Mouse (Mus musculus) forebrain, postnatal 0 days (tissue): Measurements from ENCODE around the gene Pcca. TPM values are rescaled to one million over a fixed set of nuclear protein-coding genes. Genes with fewer than 3 reads are reported as not detected.

Source experiments
- ATAC-seq: fragments of 200-750 bp; cut with Nextera tagmentation; 2 replicates; pipeline ENCODE4 v1.8.0; 2017; ENCODE audit warnings: mild to moderate bottlenecking, moderate library complexity
- DNase-seq: peaks from one replicate; pipeline ENCODE4 v3.0.0-alpha.2; 2015
- H3K27ac ChIP-seq: fragments of 300-500 bp; sonication (generic); 2 replicates; pipeline ENCODE4 v1.5.1; 2014; ENCODE audit warnings: low read depth, mild to moderate bottlenecking, antibody characterized with exemption, low read length, moderate library complexity, mixed read lengths
- H3K27me3 ChIP-seq: fragments of 300-500 bp; sonication (generic); 2 replicates; pipeline ENCODE4 v1.6.1; 2014; ENCODE audit warnings: mild to moderate bottlenecking, low read length, mixed read lengths; ENCODE audit not compliant: insufficient read depth
- H3K36me3 ChIP-seq: fragments of 300-500 bp; sonication (generic); 2 replicates; pipeline ENCODE4 v1.6.1; 2014; ENCODE audit warnings: mild to moderate bottlenecking, moderate library complexity; ENCODE audit not compliant: insufficient read depth
- H3K4me1 ChIP-seq: fragments of 300-500 bp; sonication (generic); 2 replicates; pipeline ENCODE4 v1.6.1; 2014; ENCODE audit warnings: antibody characterized with exemption; ENCODE audit not compliant: insufficient read depth
- H3K4me2 ChIP-seq: fragments of 300-500 bp; sonication (generic); 2 replicates; pipeline ENCODE4 v1.6.1; 2014; ENCODE audit warnings: low read depth, mild to moderate bottlenecking, moderate library complexity
- H3K4me3 ChIP-seq: fragments of 300-500 bp; sonication (generic); 2 replicates; pipeline ENCODE4 v1.5.1; 2014; ENCODE audit warnings: low read depth, low read length, mixed read lengths
- H3K9ac ChIP-seq: fragments of 300-500 bp; sonication (generic); 2 replicates; pipeline ENCODE4 v1.6.1; 2014; ENCODE audit warnings: mild to moderate bottlenecking
- H3K9me3 ChIP-seq: fragments of 300-500 bp; sonication (generic); 2 replicates; pipeline ENCODE4 v1.6.1; 2016; ENCODE audit warnings: low read length
- CTCF ChIP-seq: sonication (generic); IDR thresholded peaks from 2 replicates; pipeline ENCODE4 v1.5.1; 2016; ENCODE audit warnings: antibody characterized with exemption, control low read depth, low read depth
- WGBS: fragments of 180-500 bp; shearing (Covaris S2); extraction: QIAGEN DNeasy Blood & Tissue Kit; methylation state at CpG from one replicate; pipeline ENCODE4 v1.1.7; 2014; 5-methylcytosine and 5-hydroxymethylcytosine counted together
- polyA plus RNA-seq: library from polyadenylated mRNA; unstranded; fragments of >200 nt; fragmentation: Nextera tagmentation; extraction: Ambion mirVana; gene quantifications from 2 replicates; pipeline ENCODE4 v1.2.1, GENCODE M21; 2015
- total RNA-seq: library from RNA; depleted of rRNA; stranded (reverse); fragments of >200 nt; gene quantifications from 2 replicates; pipeline ENCODE4 v1.2.3, GENCODE M21; 2014

Gene Pcca
- total and polyA plus RNA-seq, 2 experiments from 2014 or later = 12.4 to 29.4 TPM

DNA sequence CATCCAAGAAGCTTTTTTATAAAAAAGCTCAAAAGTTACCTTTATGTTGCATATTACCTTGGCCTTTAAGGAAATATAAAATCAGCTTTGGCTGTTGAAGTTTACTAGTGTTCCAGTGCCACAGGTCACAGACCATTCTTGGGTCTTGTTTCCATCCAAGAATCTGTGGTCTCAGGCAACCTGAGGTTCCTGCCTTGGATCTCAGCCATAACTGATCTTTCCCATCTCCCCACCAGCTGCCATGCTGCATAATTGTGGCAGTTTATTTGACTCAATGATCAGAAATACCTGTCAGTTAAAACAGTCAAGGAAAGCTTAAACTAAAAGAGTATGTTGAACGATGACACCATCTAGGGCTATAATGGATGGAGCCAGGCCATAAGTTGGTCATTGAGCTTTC, 222.5 kb downstream of the Pcca start:
- no peak overlapping the region for H3K9ac ChIP-seq
- H3K4me2 ChIP-seq = no peak overlapping the region
- no peak overlapping the region for H3K4me3 ChIP-seq
- TF ChIP-seq CTCF = no peak
- H3K36me3 ChIP-seq = no peaks in the 10 kb centered on the region
- no peaks in the 10 kb centered on the region for H3K9me3 ChIP-seq
- no peak for ATAC-seq
- H3K27ac ChIP-seq = no peak overlapping the region
- DNase-seq = no peak
- H3K27me3 ChIP-seq = no peaks in the 10 kb centered on the region
- peaks cover 2% of the 10 kb centered on the region for H3K4me1 ChIP-seq
- WGBS = 95% methylated on average over 1 of the region's 1 CpGs

GRCm38 (mm10) chr14:122759890-122760289, 225.8 kb downstream of the Pcca start:
- H3K27ac ChIP-seq = no peak overlapping the region
- no peak overlapping the region for H3K4me3 ChIP-seq
- no peaks in the 10 kb centered on the region for H3K27me3 ChIP-seq
- no peak overlapping the region for H3K4me2 ChIP-seq
- no peak for ATAC-seq
- peaks cover 6% of the 10 kb centered on the region; the same call in 1 of the 2 replicates for H3K4me1 ChIP-seq
- no peak for DNase-seq
- no peaks in the 10 kb centered on the region for H3K9me3 ChIP-seq
- H3K9ac ChIP-seq = no peak overlapping the region
- no peak for TF ChIP-seq CTCF
- no peaks in the 10 kb centered on the region for H3K36me3 ChIP-seq
- 24% methylated on average over 3 of the region's 3 CpGs for WGBS

- Histone ChIP-seq H3K27me3 (no peaks in the 10 kb centered on the region), H3K4me2 (no peak overlapping the region), H3K4me3 (no peak overlapping the region), H3K4me1 (peaks cover 6% of the 10 kb centered on the region; the same call in 1 of the 2 replicates), H3K27ac (no peak overlapping the region), H3K36me3 (no peaks in the 10 kb centered on the region), H3K9ac (no peak overlapping the region), H3K9me3 (no peaks in the 10 kb centered on the region)
- TF ChIP-seq CTCF = no peak
- DNase-seq = no peak
- no peak for ATAC-seq
Observed at GRCm38 (mm10) chr14:122760803-122761202, 226.7 kb downstream of the Pcca start.

DNA sequence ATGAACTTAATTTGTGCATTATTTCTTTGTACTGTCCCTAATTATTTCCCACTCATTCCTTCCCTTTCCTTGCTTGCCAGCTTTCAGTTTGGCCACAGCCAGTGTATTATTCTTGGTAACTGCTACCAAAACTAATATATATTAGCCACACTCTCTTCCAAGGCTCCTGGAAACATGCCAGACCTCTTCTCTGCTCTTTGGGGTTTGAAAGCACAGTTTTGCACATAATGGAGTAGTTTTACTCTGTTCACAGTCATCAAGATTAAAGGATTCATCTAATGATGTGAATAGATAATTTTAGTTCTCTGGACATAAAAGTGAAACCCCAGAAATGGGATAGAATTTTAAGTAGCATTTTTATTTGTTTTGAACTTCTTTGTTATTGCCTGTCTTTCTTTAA, 228.5 kb downstream of the Pcca start:
- no peak for TF ChIP-seq CTCF
- Histone ChIP-seq H3K9ac (no peak overlapping the region), H3K4me2 (no peak overlapping the region), H3K9me3 (no peaks in the 10 kb centered on the region), H3K4me1 (peaks cover 6% of the 10 kb centered on the region; the same call in 1 of the 2 replicates), H3K36me3 (no peaks in the 10 kb centered on the region), H3K27ac (no peak overlapping the region), H3K27me3 (no peaks in the 10 kb centered on the region), H3K4me3 (no peak overlapping the region)
- no peak for ATAC-seq
- no peak for DNase-seq

- WGBS = 75% methylated on average over 2 of the region's 2 CpGs
- no peak for ATAC-seq
- no peak for TF ChIP-seq CTCF
Observed at GRCm38 (mm10) chr14:122765951-122766350, 231.8 kb downstream of the Pcca start.

DNA sequence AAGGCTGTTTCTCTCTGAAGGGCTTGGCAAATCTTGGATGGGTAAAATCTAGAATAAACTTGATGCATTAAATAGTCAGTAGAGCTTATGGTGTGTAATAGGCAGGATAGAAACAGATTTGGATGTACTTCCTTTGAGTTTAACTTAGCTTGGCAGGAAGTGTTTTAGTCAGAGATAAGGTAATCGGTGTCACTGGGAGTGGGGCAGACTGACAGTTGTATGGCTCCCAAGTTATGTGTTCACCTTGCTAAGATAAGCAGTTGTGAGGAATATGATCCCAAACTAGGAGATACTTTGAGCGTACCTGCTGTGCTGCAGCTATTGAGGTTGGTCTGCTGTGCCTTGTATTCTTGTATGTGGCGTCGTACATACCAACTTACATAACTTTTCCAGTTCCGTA, 232.3 kb downstream of the Pcca start:
- Histone ChIP-seq H3K27me3 (no peaks in the 10 kb centered on the region), H3K4me1 (peaks cover 6% of the 10 kb centered on the region; the same call in 1 of the 2 replicates), H3K4me2 (no peak overlapping the region), H3K9me3 (no peaks in the 10 kb centered on the region), H3K36me3 (no peaks in the 10 kb centered on the region), H3K4me3 (no peak overlapping the region), H3K27ac (no peak overlapping the region), H3K9ac (no peak overlapping the region)
- TF ChIP-seq CTCF = no peak
- no peak for ATAC-seq
- DNase-seq = no peak
- WGBS = 98% methylated on average over 5 of the region's 5 CpGs

More at GRCm38 (mm10) chr14:122765951-122766350, 231.8 kb downstream of the Pcca start:
- no peaks in the 10 kb centered on the region for H3K27me3 ChIP-seq
- no peak for DNase-seq
- no peaks in the 10 kb centered on the region for H3K36me3 ChIP-seq
- no peaks in the 10 kb centered on the region for H3K9me3 ChIP-seq
- no peak overlapping the region for H3K9ac ChIP-seq
- peaks cover 6% of the 10 kb centered on the region; the same call in 1 of the 2 replicates for H3K4me1 ChIP-seq
- H3K4me3 ChIP-seq = no peak overlapping the region
- H3K4me2 ChIP-seq = no peak overlapping the region
- no peak overlapping the region for H3K27ac ChIP-seq

DNA sequence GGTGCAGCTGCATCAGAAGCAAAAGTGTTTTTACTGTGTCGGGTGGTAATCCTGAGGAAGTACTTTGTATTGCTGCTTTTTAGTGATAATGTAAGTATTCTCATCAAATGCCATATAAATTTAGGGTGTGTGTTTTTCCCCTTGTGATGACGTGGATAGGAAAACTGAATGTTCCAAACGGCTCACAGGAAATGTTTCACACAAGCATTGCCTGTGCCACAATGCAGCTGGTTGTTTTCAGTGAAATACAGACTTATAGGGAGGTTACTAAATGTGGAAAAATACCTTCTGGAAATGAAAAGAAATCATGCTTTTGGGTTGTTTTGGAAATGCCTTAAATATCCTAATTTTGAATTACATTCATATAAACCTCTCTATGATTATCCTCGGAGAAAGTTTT, 250.6 kb downstream of the Pcca start:
- DNase-seq = no peak
- H3K4me1 ChIP-seq = no peaks in the 10 kb centered on the region
- H3K36me3 ChIP-seq = no peaks in the 10 kb centered on the region
- no peak overlapping the region for H3K9ac ChIP-seq
- no peak for TF ChIP-seq CTCF
- no peaks in the 10 kb centered on the region for H3K9me3 ChIP-seq
- no peaks in the 10 kb centered on the region for H3K27me3 ChIP-seq
- no peak overlapping the region for H3K4me3 ChIP-seq
- no peak overlapping the region for H3K27ac ChIP-seq
- 68% methylated on average over 4 of the region's 4 CpGs for WGBS
- ATAC-seq = no peak
- no peak overlapping the region for H3K4me2 ChIP-seq

GRCm38 (mm10) chr14:122788199-122788598, 254.1 kb downstream of the Pcca start:
- no peaks in the 10 kb centered on the region for H3K4me1 ChIP-seq
- H3K9me3 ChIP-seq = no peaks in the 10 kb centered on the region
- H3K4me2 ChIP-seq = no peak overlapping the region
- no peaks in the 10 kb centered on the region for H3K27me3 ChIP-seq
- no peak overlapping the region for H3K27ac ChIP-seq
- no peak for TF ChIP-seq CTCF
- ATAC-seq = no peak
- no peak overlapping the region for H3K4me3 ChIP-seq
- WGBS = 81% methylated on average over 2 of the region's 2 CpGs
- DNase-seq = no peak
- no peak overlapping the region for H3K9ac ChIP-seq
- no peaks in the 10 kb centered on the region for H3K36me3 ChIP-seq
